ENCODE assay signal across 13 mouse cellular contexts in genomic region chr13:41381041-41381805, GRCm38 (mm10).
DNase-seq lines count a peak whose midpoint lies in the region; ATAC-seq lines count a peak whose summit lies in the region.
"Had no signal": no experiment of that assay in that cellular context is flagged by ENCODE, and none has a peak within 500 bp of the region (broad histone marks: within the 10 kb centered on the region; RNA-seq: fewer than 3 reads in every experiment).

No protein-coding gene starts in this region.

- ATAC-seq in granulocyte monocyte progenitor cell, adult 5-6 weeks (replicated peaks; ENCODE audit: poor library complexity, severe bottlenecking) = peak; percentile 81
- ATAC-seq in neutrophil, adult 5-6 weeks (ENCODE audit: extremely low read depth, insufficient number of reproducible peaks, low FRiP score, poor library complexity, severe bottlenecking) = peak; percentile 64
- ATAC-seq: hindbrain, embryonic 16.5 days had no signal

- peak; percentile 51 to 63 for DNase-seq in spleen, postnatal 36 days (ENCODE audit: low spot score in 2 of 2)
- no peak for DNase-seq in spleen, postnatal 10 days (ENCODE audit: low spot score in 2 of 2)
- DNase-seq in retina, postnatal 1 day = no peak
- DNase-seq in gastrocnemius, adult 18-20 months (ENCODE audit: low spot score) = no peak
- DNase-seq in right cerebral cortex, postnatal 25 days = no peak
- DNase-seq in gastrocnemius, postnatal 10 days = no peak
- DNase-seq: adrenal gland, postnatal 10 days; cerebellum, postnatal 10 days; heart, adult 18-20 months; lung, postnatal 36 days had no signal

Comparison
In these comparisons a context has a peak if more than half of its experiments do, and no peak if none do; other contexts are left out.
1. DNase-seq: peak in spleen, postnatal 36 days (2 of 2); none in spleen, postnatal 10 days (0 of 2), retina, postnatal 1 day (single experiment), gastrocnemius, adult 18-20 months (single experiment), right cerebral cortex, postnatal 25 days (single experiment) and gastrocnemius, postnatal 10 days (single experiment).